Mouse (Mus musculus) embryonic facial prominence, embryonic 13.5 days (tissue): ENCODE measurements around the gene Themis2. TPM values are rescaled to one million over a fixed set of nuclear protein-coding genes. Genes with fewer than 3 reads are reported as not detected.
"Not testable (repeated sequence)": the region's sequence is repeated elsewhere in the genome, so short reads cannot be mapped to it uniquely, and the experiment has no call there.

Source experiments
- ATAC-seq: fragments of 200-750 bp; cut with Nextera tagmentation; 2 replicates; pipeline ENCODE4 v1.8.0; 2017; ENCODE audit warnings: low read depth; ENCODE audit not compliant: insufficient number of reproducible peaks, insufficient read depth, low FRiP score, low TSS enrichment
- H3K27ac ChIP-seq: fragments of 300-500 bp; sonication (generic); 2 replicates; pipeline ENCODE4 v1.5.1; 2015; ENCODE audit warnings: moderate library complexity, mild to moderate bottlenecking, inconsistent platforms
- H3K27me3 ChIP-seq: fragments of 300-500 bp; sonication (generic); 2 replicates; pipeline ENCODE4 v1.6.1; 2015; ENCODE audit warnings: mild to moderate bottlenecking, inconsistent platforms
- H3K36me3 ChIP-seq: fragments of 300-500 bp; sonication (generic); 2 replicates; pipeline ENCODE4 v1.6.1; 2015; ENCODE audit warnings: mild to moderate bottlenecking, inconsistent platforms
- H3K4me1 ChIP-seq: fragments of 300-500 bp; sonication (generic); 2 replicates; pipeline ENCODE4 v1.6.1; 2015; ENCODE audit warnings: inconsistent platforms
- H3K4me2 ChIP-seq: fragments of 300-500 bp; sonication (generic); 2 replicates; pipeline ENCODE4 v1.6.1; 2015; ENCODE audit warnings: moderate library complexity, mild to moderate bottlenecking, inconsistent platforms
- H3K4me3 ChIP-seq: fragments of 300-500 bp; sonication (generic); 2 replicates; pipeline ENCODE4 v1.5.1; 2015; ENCODE audit warnings: mild to moderate bottlenecking, inconsistent platforms
- H3K9ac ChIP-seq: fragments of 300-500 bp; sonication (generic); 2 replicates; pipeline ENCODE4 v1.6.1; 2015; ENCODE audit warnings: mild to moderate bottlenecking, inconsistent platforms
- H3K9me3 ChIP-seq: fragments of 300-500 bp; sonication (generic); 2 replicates; pipeline ENCODE4 v1.6.1; 2016; ENCODE audit warnings: inconsistent platforms
- WGBS: fragments of 180-500 bp; shearing (Covaris S2); methylation state at CpG from one replicate; pipeline ENCODE4 v1.1.7; 2015; ENCODE audit warnings: mixed read lengths; 5-methylcytosine and 5-hydroxymethylcytosine counted together
- polyA plus RNA-seq: library from polyadenylated mRNA; unstranded; fragments of >200 nt; fragmentation: Nextera tagmentation; extraction: Ambion mirVana; gene quantifications from 2 replicates; pipeline ENCODE4 v1.2.1, GENCODE M21; 2015

Themis2 gene
- polyA plus RNA-seq, 1 experiment from 2014 or later, result 0.79 TPM

DNA sequence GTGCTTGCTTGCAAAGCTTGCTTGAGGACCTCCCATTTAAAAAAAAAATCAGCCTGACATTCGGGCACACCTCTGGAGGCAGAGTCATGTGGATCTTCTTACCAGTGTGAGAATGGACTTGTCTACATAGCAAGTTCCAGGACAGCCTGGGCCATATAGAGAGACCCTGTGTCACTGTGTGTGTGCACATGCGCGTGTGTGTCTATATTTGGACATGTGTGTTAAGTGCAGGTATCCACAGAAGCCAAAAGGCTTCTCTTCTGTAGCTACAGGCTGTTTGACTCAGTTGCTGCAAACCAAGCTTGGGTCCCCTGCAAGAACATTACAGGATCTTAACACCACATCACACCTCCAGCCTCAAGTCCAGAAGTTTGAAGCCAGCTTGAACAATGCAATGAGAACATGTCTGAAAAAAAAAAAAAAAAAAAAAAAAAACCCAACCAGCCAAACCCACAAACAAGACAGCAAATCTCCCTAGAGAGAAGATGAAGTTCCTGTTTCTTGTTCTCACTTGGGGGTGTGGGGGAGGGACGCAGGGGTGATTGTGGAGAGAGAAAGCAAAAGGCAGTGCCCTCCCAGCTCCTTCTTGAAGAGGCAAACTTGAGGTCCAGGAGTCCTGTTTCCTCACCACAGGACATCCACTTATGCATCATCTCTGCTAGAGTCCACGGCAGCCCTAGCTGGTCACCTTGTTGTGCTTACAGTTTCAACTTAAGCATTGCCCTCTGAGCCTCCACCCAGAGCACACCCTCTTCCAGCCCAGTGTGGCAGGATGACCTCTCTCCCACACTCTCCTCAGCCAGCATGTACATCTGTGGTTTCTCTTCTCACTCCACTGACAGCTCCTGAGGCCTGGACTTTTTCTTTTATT is 11.8 kb upstream of the Themis2 start:
- Histone ChIP-seq H3K4me2 (no peak overlapping the region), H3K27ac (no peak overlapping the region), H3K9ac (no peak overlapping the region), H3K27me3 (no peaks in the 10 kb centered on the region), H3K4me1 (no peaks in the 10 kb centered on the region), H3K4me3 (no peak overlapping the region), H3K9me3 (peaks cover 9% of the 10 kb centered on the region; the same call in 1 of the 2 replicates), H3K36me3 (no peaks in the 10 kb centered on the region)
- 68% methylated on average over 5 of the region's 5 CpGs for WGBS
- ATAC-seq, result no peak

DNA sequence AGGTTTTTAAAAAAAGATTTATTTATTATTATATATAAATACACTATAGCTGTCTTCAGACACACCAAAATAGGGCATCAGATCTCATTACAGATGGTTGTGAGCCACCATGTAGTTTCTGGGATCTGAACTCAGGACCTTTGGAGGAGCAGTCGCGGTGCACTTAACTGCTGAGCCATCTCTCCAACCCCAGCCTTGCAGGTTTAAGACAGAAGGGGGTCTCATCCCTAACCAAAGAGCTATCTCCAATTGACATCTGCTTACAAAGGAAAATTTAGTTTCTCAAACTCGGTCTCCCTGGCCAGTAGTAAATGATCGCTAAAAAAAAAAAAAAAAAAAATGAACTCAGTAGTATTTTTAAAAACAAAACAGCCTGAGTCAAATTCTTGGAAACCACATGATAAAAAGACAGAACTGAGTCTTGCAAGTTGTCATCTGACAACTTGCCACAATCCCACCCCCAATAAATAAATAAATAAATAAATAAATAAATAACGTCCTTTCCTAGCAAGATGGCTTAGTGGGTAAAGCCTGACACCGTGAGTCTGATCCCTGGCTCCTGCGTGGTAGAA is 10.5 kb upstream of the Themis2 start:
- peaks cover 9% of the 10 kb centered on the region; the same call in 1 of the 2 replicates for H3K9me3 ChIP-seq
- WGBS, result 88% methylated on average over 7 of the region's 7 CpGs
- no peak for ATAC-seq
- H3K9ac ChIP-seq, result no peak overlapping the region
- H3K4me2 ChIP-seq, result no peak overlapping the region
- no peaks in the 10 kb centered on the region for H3K27me3 ChIP-seq
- no peak overlapping the region for H3K27ac ChIP-seq
- no peak overlapping the region for H3K4me3 ChIP-seq
- H3K36me3 ChIP-seq, result no peaks in the 10 kb centered on the region
- no peaks in the 10 kb centered on the region for H3K4me1 ChIP-seq

DNA sequence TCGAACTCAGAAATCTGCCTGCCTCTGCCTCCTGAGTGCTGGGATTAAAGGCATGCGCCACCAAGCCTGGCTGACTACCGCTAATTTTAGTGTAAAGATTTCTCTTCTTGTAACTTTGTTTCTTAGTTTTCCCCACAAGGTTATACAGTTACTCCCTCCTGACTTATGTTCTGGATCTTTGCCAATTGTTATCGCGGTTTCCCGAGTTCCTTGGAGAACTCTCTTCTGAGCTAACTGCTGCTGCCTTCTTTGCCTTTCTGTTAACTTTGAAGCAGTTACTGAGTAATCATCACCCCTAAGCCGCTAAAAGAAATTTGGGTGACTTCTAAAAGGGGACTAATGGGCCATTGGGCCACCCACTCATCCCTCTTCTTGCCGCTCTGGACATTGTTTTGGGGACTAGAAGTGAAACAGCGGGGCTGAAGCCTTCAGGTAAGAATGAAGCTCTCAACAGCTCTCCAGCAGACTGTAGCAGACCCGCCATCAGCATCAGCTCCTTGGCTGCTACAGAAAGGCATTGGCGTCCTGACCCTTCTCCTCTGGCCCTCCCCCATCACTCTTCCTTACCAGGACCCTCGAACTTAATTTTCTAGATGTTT is 9.5 kb upstream of the Themis2 start:
- Histone ChIP-seq H3K27ac (no peak overlapping the region), H3K9me3 (peaks cover 2% of the 10 kb centered on the region; the same call in 1 of the 2 replicates), H3K4me1 (no peaks in the 10 kb centered on the region), H3K36me3 (no peaks in the 10 kb centered on the region), H3K4me3 (no peak overlapping the region), H3K27me3 (no peaks in the 10 kb centered on the region), H3K9ac (no peak overlapping the region), H3K4me2 (no peak overlapping the region)
- ATAC-seq, result no peak
- WGBS, result 82% methylated on average over 12 of the region's 12 CpGs

DNA sequence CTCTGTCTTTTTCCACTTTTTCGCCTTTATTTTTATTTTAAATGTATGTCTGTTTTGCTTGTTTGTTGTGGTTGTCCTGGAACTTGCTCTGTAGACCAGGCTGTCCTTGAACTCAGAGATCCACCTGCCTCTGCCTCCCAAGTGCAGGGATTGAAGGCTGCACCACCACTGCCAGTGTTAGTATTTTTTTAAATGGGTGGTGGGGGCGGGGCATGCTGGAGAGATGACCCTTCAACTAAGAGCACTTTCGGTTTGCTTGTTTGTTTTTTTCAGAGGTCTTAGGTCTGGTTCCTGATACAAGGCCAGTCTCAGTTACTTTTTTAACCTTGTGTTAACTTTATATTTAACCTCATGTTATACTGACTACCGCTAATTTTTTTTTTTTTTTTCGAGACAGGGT is 9.0 kb upstream of the Themis2 start:
- Histone ChIP-seq H3K27me3 (no peaks in the 10 kb centered on the region), H3K9me3 (no peaks in the 10 kb centered on the region), H3K27ac (no peak overlapping the region), H3K4me2 (no peak overlapping the region), H3K36me3 (no peaks in the 10 kb centered on the region), H3K4me1 (no peaks in the 10 kb centered on the region), H3K9ac (no peak overlapping the region), H3K4me3 (no peak overlapping the region)
- 80% methylated on average over 5 of the region's 5 CpGs for WGBS
- ATAC-seq, result no peak

DNA sequence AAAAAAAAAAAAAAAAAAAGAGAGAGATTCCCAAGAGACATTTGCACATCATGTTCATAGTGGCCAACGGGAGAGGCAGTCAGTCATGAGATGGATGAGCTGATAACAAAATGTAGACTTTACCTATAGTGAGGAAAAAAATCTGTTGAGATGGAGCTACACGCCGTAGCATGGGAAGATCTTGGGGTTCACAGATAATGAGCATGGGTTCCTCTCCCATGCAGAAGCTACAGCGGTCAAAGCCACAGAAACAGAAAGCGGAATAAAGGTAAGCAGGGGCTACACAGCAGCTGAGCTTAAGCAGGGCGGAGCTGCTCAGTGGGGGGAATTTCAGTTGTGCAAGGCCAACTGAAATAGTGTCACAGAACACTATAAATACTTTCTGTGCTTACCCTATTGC is 8.1 kb upstream of the Themis2 start:
- no peaks in the 10 kb centered on the region for H3K9me3 ChIP-seq
- no peak overlapping the region for H3K4me3 ChIP-seq
- H3K9ac ChIP-seq, result no peak overlapping the region
- no peak overlapping the region for H3K4me2 ChIP-seq
- H3K36me3 ChIP-seq, result no peaks in the 10 kb centered on the region
- 88% methylated on average over 6 of the region's 6 CpGs for WGBS
- no peaks in the 10 kb centered on the region for H3K27me3 ChIP-seq
- no peaks in the 10 kb centered on the region for H3K4me1 ChIP-seq
- no peak for ATAC-seq
- no peak overlapping the region for H3K27ac ChIP-seq

DNA sequence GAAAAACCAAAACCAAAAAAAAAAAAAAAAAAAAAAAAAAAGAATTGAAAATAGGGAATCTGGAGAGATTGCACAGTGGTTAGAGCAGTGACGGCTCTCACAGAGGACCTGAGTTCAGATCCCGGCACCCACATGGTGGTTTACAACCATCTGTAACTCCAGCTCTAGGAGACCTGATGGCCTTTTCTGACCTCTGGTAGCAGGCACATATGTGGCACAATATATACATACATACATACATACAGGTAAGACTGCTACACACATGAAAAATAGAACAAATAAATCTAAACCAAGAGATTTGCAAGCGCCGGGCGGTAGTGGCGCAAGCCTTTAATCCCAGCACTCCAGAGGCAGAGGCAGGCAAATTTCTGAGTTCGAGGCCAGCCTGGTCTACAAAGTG is 7.7 kb upstream of the Themis2 start:
- H3K4me1 ChIP-seq, result no peaks in the 10 kb centered on the region
- WGBS, result 97% methylated on average over 7 of the region's 7 CpGs

DNA sequence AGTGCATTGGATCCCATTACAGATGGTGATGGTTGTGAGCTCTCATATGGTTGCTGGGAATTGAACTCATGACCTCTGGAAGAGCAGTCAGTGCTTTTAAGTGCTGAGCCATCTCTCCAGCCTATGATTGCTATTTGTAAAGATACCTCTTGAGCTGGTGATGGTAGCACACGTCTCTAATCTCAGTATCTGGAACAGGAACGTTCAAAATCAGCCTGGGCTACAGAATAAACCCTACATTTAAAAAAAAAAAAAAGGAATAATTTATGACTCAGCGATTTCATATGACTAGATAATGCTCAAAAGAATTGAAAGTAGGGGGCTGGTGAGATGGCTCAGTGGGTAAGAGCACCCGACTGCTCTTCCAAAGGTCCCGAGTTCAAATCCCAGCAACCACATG is 7.0 kb upstream of the Themis2 start:
- 87% methylated on average over 5 of the region's 5 CpGs for WGBS
- no peak overlapping the region for H3K4me2 ChIP-seq
- no peak overlapping the region for H3K27ac ChIP-seq
- H3K4me1 ChIP-seq, result no peaks in the 10 kb centered on the region
- H3K9me3 ChIP-seq, result no peaks in the 10 kb centered on the region
- H3K27me3 ChIP-seq, result no peaks in the 10 kb centered on the region
- H3K4me3 ChIP-seq, result no peak overlapping the region
- ATAC-seq, result no peak
- no peaks in the 10 kb centered on the region for H3K36me3 ChIP-seq
- no peak overlapping the region for H3K9ac ChIP-seq

More for the DNA sequence above, 7.7 kb upstream of the Themis2 start:
- H3K9me3 ChIP-seq, result no peaks in the 10 kb centered on the region
- no peak overlapping the region for H3K4me2 ChIP-seq
- H3K27me3 ChIP-seq, result no peaks in the 10 kb centered on the region
- H3K36me3 ChIP-seq, result no peaks in the 10 kb centered on the region
- ATAC-seq, result no peak
- H3K9ac ChIP-seq, result no peak overlapping the region
- no peak overlapping the region for H3K27ac ChIP-seq
- H3K4me3 ChIP-seq, result no peak overlapping the region

DNA sequence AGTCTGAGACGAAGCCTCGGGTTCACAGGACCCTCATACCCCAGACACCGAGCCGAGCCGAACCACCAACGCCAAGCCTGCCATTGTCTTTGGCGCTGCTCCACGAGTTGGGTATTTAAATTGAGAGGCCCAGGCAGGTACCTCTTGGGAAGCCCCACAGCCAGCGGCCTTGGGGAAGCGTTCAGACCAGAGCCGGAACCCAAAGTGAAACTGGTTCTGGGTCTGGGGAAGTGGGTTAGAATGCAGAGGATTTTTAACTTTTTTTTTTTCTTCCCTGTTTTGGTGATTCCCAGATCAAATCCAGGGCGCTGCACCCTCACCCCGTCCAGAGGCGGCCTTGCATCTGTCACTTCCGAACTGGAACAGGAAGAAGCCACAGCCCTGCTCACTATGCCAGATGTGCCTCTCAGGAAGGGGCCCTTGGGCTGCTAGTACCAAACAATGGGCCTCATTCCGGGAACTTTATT is 6.0 kb upstream of the Themis2 start:
- no peak overlapping the region for H3K9ac ChIP-seq
- 67% methylated on average over 16 of the region's 16 CpGs for WGBS
- H3K9me3 ChIP-seq, result no peaks in the 10 kb centered on the region
- H3K27ac ChIP-seq, result no peak overlapping the region
- no peaks in the 10 kb centered on the region for H3K4me1 ChIP-seq
- H3K36me3 ChIP-seq, result no peaks in the 10 kb centered on the region
- peaks cover 6% of the 10 kb centered on the region; the same call in 1 of the 2 replicates for H3K27me3 ChIP-seq
- no peak for ATAC-seq
- H3K4me2 ChIP-seq, result no peak overlapping the region
- H3K4me3 ChIP-seq, result no peak overlapping the region

DNA sequence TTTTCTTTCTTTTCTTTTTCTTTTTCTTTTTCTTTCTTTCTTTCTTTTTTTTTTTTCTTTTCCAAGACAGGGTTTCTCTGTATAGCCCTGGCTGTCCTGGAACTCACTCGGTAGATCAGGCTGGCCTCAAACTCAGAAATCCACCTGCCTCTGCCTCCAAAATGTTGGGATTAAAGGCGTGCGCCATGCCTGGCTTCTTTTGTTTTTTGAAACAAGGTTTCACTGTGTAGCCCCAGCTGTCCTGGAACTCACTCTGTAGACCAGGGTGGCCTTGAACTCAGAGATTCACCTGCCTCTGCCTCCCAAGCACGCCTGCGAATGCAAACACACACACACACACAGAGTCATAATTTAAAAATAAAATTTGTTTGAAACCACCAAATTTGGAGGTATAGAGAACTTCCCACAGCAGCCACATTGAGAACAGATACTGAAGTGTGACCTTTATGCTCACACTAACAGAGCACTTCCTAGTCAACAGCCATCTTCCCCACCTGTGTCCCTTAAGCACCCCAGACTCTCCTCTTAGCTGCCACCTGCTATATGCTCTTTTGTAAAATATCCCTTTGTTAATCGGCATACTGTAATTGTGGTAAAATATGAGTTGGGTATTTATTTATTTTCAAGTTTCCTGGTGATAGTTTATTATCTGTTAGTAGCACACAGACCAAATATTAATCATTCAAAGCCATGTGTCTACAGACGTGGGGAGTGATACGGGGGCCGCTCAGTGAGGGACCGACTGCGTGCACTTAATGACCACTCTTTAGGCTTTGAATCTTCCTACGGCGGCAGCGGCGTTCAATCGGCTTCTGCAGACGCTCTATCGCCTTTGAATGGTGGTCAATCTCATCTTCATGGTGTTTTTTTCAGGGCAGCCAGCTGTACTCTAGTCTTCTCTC is 5.2 kb upstream of the Themis2 start:
- no peaks in the 10 kb centered on the region for H3K9me3 ChIP-seq
- H3K27ac ChIP-seq, result no peak overlapping the region
- H3K27me3 ChIP-seq, result peaks cover 10% of the 10 kb centered on the region
- no peak overlapping the region for H3K9ac ChIP-seq
- H3K36me3 ChIP-seq, result no peaks in the 10 kb centered on the region
- no peak for ATAC-seq
- H3K4me3 ChIP-seq, result no peak overlapping the region
- 89% methylated on average over 18 of the region's 18 CpGs for WGBS
- H3K4me1 ChIP-seq, result no peaks in the 10 kb centered on the region
- no peak overlapping the region for H3K4me2 ChIP-seq

DNA sequence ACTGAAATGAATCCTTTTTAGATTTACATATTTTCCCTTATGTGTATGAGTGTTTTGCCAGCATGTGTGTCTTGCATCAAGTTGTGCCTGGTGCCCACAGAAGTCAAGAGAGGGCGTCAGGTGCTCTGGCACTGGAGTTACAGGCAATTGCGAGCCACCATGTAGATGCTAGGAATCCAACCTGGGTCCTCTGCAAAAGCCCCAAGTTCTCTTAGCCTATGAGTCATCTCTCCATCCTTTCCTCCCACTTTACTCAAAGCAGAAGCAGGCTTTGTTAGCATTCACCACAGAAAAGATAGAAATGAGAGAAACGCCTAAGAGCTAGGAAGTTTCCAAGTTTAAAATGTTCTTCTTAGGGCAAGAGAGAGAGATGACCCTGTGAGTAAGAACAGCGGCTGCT is 3.7 kb upstream of the Themis2 start:
- H3K9ac ChIP-seq, result no peak overlapping the region
- no peak overlapping the region for H3K4me2 ChIP-seq
- H3K27ac ChIP-seq, result no peak overlapping the region
- WGBS, result 88% methylated on average over 4 of the region's 4 CpGs
- peaks cover 25% of the 10 kb centered on the region for H3K27me3 ChIP-seq
- no peaks in the 10 kb centered on the region for H3K9me3 ChIP-seq
- H3K4me1 ChIP-seq, result peaks cover 5% of the 10 kb centered on the region; the same call in 1 of the 2 replicates
- ATAC-seq, result no peak
- no peak overlapping the region for H3K4me3 ChIP-seq
- H3K36me3 ChIP-seq, result no peaks in the 10 kb centered on the region

DNA sequence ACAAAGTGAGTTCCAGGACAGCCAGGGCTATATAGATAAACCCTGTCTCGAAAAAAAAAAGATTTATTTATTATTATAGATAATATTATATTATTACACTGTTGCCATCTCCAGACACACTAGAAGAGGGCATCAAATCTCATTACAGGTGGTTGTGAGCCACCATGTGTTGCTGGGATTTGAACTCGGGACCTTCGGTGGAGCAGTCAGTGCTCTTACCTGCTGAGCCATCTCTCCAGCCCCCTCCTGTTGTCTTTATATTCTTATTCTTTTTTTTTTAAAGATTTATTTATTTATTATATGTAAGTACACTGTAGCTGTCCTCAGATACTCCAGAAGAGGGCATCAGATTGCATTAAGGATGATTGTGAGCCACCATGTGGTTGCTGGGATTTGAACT is 2.5 kb upstream of the Themis2 start:
- not testable (repeated sequence) for H3K4me1 ChIP-seq, H3K36me3 ChIP-seq, H3K4me3 ChIP-seq, ATAC-seq, H3K9me3 ChIP-seq, H3K4me2 ChIP-seq, H3K9ac ChIP-seq, H3K27ac ChIP-seq
- H3K27me3 ChIP-seq, result peaks cover 33% of the 10 kb centered on the region
- WGBS, result 82% methylated on average over 3 of the region's 3 CpGs
